Mouse (Mus musculus) c-Kit-positive CD71-negative TER-119-negative erythroid progenitor cells, embryonic 14.5 days (primary cell): ENCODE results near the gene Pard3.

Source experiments
- DNase-seq: peaks from one replicate; pipeline ENCODE4 v3.0.0-alpha.2; 2013; ENCODE audit warnings: low read depth

The Pard3 gene

DNA sequence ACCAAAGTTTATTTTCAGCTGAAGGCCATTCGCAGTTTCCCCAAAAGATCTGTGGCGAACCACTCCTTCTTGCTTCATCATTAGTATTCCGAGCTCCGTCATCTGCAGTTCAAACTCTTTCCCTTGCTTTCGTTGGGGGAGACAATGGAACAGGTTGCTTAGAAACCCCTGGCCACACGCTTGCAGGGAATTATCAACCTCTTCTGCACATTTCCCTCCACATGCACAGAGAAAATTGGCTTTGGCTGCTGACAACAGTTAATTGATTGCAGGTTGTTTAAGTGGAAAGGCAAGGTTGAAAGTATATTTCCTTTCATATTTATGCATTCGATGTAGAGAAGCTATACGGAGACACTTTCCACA lies 166.5 kb downstream of the Pard3 start:
- no peak for DNase-seq

GRCm38 (mm10) chr8:127243351-127243750 lies 179.7 kb downstream of the Pard3 start:
- no peak for DNase-seq

DNA sequence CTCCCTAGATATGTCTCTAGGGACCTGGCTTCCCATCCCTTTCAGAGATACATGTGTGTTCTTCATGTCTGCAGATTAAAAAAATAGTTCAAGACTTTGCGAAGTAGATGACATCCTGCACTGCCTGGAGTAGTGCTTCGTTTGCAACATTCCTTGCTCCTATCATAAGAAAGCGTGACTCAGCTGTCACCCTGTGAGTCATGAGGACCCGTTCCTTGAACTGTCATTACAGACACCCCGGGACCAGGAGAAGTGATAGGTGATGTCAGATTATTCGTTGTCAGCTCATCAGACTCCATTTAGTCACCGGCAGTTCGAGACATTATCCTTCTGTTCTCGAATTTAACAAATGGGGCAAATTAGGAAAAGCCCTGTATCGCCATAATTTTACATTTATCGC lies 180.1 kb downstream of the Pard3 start:
- no peak for DNase-seq

- no peak for DNase-seq
These were observed 187.1 kb downstream of the Pard3 start for GRCm38 (mm10) chr8:127250746-127251145.

GRCm38 (mm10) chr8:127251476-127251875 lies 187.8 kb downstream of the Pard3 start:
- no peak for DNase-seq

DNA sequence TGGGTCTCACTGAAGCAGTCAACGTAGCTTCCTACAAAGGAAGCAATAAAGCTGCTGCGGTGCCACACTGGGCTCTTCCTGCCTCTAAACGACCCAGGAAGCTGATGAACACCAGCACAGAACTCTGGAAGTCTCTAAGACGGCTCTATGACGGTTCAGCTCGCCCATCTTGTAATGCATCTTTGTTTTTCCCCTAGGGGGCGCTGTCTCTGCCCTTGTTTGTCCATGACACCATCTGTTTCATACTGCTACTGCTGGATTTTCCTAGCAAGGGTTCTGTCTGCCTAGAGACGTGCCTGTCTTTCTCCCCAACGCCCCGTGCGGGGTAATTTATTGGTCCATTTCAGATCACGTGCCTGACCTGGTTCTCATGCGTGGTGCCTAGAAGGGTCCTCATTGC lies 188.3 kb downstream of the Pard3 start:
- peak; percentile 5 for DNase-seq

DNA sequence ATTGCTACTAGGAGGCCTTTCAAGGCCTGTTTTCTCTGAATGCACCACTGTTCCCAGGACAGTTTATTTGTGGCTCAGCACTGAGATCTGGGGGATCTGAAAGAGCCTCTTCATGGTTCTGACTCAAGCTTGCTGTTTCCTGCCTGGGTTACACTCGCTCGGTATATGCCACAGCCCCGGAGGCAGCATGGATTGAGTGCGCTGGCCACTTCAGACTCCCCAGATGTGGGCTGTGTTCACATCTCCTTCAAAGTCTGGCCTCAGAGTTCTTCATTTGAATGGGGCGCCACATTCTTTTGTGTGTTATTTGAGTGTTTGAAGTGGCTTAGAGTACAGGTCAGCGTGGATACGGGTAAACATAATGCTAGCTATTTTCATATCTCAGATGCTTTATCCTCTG lies 190.9 kb downstream of the Pard3 start:
- DNase-seq, result no peak

- DNase-seq, result no peak
These were observed 193.4 kb downstream of the Pard3 start for GRCm38 (mm10) chr8:127257086-127257485.

DNA sequence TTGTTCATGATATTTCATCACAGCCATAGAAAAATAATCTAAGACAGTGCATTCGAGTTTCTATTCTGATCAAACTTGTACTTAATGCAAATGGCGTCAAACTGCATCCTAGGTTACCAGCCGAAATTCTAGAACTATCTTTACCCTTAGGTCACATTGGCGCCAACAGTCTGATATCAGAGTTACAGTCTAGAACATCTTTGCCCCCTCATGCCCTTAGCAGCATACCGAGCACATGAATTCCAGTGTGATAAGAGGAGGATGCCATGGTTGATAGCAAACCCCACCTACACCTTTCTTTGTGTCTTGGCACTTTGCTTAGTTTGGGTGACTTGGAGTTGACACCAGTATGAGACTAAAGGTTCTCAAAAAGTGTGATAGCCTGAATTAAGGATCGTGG lies 197.4 kb downstream of the Pard3 start:
- no peak for DNase-seq

GRCm38 (mm10) chr8:127262026-127262425 lies 198.3 kb downstream of the Pard3 start:
- DNase-seq, result no peak

DNA sequence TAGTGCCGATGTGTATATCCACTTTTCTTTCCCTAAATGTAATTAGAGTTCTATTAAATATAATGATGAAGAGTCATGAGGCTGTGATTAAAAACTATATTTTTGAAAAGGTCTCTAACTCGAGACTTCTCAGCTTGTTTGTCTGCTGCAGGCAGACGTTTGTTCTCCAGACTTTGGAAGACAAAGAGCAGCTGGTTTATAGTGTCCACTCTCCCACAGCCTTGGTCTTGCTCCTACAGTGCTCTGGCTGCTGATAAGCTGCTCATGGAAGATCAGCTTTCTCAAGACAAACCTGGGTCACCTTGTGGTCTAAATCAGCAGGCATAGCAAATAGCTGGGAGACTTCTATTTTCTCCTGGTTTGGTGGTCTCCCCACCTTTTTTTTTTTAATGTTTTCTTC lies 198.7 kb downstream of the Pard3 start:
- no peak for DNase-seq

- no peak for DNase-seq
These were observed 199.2 kb downstream of the Pard3 start for GRCm38 (mm10) chr8:127262926-127263325.

- DNase-seq, result no peak
These were observed 199.8 kb downstream of the Pard3 start for GRCm38 (mm10) chr8:127263457-127263856.

DNA sequence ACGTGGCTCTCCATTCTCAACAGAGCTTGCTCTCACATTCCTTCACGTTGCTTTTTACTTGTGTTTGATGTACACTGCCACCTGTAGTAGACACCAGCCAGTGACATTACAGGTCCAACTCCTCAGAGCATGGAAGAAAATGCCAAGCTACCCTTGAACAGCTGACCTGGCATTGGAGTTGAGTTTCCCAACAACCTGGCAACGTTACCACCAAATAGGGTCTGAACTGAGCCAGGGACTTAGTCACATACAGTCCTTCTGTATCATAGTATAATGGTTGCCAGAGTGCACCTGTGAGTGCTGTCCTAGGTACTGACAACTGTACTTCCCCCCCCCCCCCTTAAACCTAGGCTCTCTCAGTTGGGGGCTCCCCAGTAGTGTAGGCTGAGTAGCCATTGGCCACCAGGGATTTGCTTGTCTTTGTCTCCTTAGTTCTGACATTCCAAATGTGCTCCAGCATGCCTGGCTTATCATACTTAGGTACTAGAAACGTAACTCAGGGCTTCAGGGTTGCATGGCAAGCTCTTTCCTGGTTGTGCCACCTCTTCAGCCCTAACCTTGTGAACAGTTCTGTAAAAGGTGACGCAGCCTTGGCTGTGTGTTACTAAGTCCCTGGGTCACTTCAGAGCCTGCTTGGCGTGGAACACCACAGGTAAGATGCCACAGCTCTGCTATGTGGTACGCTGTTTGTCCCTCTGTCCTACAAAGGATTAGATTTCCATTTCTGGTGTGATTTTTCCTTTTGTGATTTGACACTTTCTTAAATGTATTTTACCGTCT lies 201.2 kb downstream of the Pard3 start:
- DNase-seq, result no peak

GRCm38 (mm10) chr8:127266777-127267176 lies 203.1 kb downstream of the Pard3 start:
- DNase-seq, result no peak

- no peak for DNase-seq
These were observed 204.7 kb downstream of the Pard3 start for GRCm38 (mm10) chr8:127268239-127269024.

GRCm38 (mm10) chr8:127269082-127269747 lies 205.5 kb downstream of the Pard3 start:
- no peak for DNase-seq

GRCm38 (mm10) chr8:127271186-127271585 lies 207.5 kb downstream of the Pard3 start:
- no peak for DNase-seq

DNA sequence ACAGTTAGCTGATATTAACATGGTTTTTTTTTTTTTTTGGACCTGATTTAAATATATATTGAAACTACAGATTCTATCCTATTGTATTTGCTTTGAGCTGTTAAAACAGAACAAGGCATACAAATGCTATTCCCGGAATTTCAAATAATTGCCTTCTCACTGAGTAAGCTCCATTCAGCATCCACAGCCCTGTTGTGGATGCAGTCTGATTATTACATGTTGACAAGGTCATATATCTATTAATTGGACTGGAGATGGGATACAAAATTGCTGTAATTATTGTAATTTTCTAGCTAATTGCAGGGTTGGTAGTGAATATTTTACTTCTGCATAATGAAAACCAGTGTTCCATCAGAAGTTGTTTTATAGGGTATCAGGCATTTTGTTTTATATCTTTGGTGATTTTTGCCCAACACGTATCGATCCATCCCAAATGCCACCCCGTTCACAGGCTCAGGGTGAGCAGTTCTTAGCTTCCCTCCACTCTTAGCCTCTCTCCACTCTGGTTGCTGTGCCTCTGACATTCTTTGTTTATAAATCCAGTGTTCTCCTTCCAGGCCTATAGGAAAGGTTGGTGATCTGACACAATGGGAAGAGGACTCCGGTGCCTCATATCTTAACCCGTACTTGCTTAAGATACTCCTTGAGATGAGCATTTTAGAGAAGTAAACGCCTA lies 216.7 kb downstream of the Pard3 start:
- no peak for DNase-seq

- DNase-seq, result no peak
These were observed 217.3 kb downstream of the Pard3 start for GRCm38 (mm10) chr8:127281035-127281434.

- no peak for DNase-seq
These were observed 220.9 kb downstream of the Pard3 start for GRCm38 (mm10) chr8:127284462-127285216.

GRCm38 (mm10) chr8:127287816-127288215 lies 224.1 kb downstream of the Pard3 start:
- no peak for DNase-seq
